Mouse (Mus musculus): ENCODE measurements around the gene Pced1a.

The Pced1a gene

DNA sequence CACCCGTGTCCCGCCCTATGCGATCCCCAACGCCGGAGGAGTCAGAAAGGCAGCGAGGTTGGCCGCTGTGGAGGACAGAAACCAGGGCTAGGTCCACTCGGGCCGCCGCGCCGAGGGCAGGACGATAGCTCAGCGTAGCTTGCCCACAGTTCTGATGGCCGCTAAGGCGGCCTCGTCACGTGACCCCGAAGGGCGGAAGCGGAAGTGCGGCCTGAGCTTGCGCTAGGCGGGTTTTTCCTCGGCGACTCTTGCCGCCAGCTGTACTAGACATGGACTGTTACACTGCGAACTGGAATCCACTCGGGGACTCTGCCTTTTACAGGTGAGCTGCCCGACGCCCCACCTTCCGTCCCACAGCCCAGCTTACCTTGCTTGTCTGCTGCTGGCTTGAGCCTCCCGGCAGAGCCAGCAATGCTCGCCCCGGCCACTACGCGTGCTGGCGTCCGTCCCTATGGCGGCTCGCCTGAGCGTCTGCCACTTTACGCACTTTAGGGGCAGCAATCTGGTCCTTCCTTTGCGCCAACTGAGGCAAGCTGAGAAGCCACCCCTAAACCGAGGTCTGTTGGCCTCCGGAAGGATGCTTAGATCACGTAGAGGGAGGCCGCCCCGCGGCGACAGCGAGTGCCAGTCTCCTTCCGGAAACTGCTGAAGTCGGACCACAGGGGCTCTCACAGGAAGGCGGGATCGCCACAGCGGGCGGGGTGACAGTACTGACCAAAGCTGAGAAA lies at the start of gene Pced1a, which contains the start of gene Vps16:
Pced1a (minus strand) TSS at position 576 of the 728 bp plus-strand sequence.
Vps16 (plus strand) TSS at position 214 of the 728 bp plus-strand sequence.
- in situ Hi-C loops (cut with MboI, MseI), result loop anchor here (5.0 kb wide), 2 partner anchors 132 to 142 kb away; partner anchors contain the start of gene Idh3b (in 1 of the 2)

DNA sequence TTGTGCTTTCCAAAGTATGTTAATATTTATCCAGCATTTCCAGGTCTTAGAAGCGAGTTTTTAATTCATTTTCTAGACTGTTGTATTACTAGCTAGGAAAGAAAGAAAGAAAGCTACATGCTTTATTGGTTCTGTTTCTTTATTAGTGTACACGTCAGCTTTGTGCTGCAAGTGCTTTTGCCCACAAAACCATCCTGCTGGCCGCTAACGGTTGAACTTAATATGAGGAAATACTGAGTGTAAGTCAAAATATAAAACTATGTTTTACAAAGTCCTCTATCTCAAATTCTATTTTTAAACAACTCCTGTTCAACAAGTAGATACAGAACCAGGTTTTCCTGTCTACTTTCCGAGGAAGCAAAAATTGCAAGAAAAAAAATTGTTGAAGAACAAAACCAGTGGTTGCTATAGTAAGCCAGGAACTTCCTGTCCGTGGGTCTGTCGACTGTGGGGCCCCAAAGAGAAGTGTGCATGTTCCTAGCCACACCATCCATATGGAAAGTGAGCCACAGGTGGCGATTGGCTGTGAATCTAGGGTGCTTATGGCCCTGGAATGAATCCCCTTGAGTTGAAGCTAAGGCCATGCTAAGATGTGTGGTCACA lies 48.5 kb upstream of the Pced1a start:
- in situ Hi-C loops (cut with MboI, MseI), result no loop called here

DNA sequence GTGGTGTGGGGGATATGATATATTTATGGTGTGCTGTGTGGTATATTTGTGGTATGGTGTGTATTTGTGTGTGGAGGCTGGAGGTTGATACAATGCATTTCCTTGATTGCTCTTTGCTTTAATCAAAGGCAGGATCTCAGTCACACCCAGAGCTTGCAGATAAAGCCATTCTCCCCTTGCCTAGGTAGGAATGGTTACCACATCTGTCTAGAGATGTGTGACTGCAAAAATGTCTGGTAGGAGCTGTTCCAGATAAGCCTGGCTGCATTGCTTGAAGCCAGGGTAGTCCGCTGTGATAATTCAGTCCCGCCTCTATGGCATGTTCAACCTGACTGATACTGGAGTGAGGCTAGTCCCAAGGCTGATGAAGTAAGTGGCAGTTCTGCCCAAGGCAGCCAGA lies 45.4 kb upstream of the Pced1a start:
- in situ Hi-C loops (cut with MboI, MseI), result no loop called here

DNA sequence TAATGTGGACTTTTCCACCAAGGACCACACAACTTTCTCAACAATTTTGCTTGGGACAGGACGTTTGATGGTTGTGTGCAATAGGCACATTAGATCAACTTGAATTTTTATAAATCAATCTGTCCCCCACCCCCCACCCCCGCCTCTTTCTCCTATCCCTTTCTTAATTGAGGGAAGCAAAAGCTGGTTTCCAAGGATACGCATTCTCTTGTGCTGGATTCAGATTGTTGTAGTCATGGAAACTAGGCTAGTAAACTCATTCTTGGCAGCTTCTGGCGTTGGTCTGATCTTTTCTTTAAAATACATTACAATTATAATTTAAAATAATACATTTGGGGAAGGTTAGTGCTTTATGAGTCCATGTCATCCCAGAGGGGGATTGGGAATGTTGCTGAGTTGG lies 44.9 kb upstream of the Pced1a start:
- in situ Hi-C loops (cut with MboI, MseI), result no loop called here

DNA sequence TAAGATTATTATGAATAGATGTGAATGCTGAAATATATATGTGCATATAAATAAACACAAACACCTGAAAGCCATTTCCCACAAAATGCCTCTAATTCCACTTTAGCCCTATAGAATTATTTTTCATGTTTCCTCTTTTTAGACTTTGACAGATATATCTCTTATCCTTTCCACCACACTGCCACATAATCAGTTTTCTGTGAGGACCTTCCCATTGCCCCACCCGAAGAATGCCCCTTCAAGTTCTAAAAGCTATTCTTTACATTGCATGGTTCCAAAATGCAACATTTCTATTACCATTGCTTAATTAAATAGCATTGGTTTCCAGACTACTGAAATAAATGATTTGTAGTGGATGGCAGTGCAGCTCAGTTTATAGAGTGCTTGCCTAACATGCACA lies 41.9 kb upstream of the Pced1a start:
- in situ Hi-C loops (cut with MboI, MseI), result no loop called here

DNA sequence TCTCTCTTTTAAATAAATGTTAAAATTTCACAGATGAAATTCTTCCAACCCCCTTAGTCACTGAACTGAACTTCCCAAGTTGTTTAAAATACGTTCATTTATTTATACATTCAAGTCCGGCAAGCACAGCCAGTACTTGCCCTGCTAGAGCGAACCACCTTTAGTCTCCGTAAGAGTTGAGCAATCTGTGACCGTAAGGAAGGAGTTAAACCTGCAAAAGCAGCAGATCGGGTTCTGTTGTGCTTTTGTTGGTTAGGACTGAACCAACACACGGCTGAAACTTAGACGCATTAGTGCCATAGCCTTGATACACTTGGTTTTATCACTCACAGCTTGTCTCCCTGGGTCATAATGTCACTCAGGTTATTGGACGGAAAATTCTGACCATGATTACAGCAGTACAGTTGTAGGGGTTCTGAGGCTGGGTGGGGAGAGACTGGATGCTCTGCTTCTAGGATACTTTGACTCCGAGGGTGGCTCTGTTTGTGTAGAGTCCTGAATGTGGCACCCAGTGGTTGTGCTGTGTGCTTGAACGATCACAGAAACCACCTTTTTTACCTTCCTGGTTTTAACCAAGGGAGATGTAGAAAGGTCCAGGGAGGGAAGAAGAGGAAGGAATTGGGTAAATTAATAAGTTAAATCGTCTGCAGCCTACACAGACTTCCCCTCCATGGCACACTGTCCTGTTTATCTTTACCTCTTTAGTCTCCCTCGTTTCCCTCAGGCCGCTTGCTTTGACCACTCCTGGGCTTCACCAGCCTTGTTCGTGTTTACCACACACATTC lies 37.0 kb upstream of the Pced1a start:
- in situ Hi-C loops (cut with MboI, MseI), result no loop called here

DNA sequence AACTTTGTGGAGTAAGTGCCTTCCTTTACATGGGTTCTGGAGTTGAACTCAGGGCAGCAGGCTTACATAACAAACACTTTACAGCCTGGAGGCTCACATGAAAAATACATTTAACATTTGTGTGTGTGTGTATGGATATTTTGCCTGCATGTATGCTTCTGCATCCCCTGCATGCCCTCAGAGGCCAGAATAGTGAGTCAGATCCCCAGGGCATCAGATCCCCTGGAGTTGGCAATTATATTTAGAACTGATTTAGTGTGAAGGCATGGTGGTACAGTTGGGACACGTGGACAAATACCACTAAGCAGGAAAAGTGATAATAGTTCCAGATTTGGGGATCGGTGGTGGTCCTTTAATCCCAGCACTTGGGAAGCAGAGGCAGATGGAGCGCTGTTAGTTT lies 35.1 kb upstream of the Pced1a start:
- in situ Hi-C loops (cut with MboI, MseI), result no loop called here

DNA sequence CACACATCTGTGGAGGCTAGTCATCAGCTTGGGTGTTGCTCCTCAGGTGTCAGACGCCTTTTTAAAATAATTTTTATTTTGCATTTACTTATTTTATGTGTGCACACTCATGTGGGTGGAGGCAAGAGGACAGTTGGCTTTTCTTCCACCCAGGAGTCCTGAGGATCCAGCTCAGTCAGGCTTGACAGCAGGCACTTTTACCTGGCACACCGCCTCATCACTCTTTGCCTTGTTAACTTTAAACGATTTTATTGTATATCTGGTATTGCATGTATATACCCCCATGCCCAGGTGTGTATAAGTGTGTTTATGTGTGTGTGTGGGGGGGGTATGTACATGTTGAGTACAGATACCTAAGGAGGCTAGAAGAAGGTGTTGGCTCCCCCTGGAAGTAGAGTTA lies 33.4 kb upstream of the Pced1a start:
- in situ Hi-C loops (cut with MboI, MseI), result no loop called here

DNA sequence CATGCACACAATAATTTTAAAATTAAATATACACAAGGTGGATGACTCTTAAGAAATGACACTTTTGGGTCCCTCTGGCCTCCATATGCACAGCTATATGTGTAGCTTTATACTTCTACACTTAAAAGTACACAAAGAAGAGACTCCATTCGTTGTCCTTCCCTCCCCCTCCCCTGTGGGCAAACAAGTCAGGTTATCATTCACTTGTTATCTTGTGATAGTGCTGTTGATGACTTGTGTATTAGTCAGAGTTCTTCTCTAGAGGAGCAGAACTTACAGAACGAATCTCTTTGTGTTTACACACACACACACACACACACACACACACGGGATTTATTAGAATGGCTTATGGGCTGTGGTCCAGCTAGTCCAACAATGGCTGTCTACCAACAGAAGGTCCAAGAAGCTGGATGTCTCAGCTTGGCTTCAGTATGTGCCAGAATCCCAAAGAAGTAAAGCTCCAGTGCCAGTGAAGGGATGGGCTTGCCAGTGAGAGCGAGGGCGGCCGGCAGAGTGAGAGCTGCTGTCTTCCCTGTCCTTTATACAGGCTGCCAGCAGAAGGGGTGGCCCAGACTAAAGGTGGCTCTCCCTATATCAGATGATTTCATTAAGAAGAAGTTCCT lies 30.4 kb upstream of the Pced1a start:
- in situ Hi-C loops (cut with MboI, MseI), result loop anchor here in 1 of 2 experiments (5.0 kb wide), 1 partner anchor 77 kb away; no protein-coding TSS in a partner anchor

DNA sequence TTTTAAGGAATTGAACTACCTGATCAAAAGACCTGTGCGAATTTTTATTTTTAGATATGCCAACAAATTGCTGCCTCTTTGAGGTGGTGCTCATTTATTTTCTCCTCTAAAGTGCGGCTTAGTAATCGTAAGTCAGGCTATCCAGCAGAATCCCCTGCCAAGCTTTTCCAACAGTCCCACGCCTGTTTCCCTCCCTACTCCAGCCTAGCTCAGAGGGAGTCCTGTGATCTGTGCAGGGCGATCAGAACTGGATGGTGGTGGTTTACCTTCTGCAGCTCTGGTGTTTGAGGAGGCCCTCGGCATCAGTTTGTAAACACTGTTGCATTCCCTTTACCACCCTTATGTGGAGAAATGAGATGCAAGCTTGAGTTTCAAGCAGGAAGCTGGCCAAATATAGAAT lies 28.9 kb upstream of the Pced1a start:
- in situ Hi-C loops (cut with MboI, MseI), result loop anchor here in 1 of 2 experiments (5.0 kb wide), 1 partner anchor 79 kb away; no protein-coding TSS in a partner anchor

DNA sequence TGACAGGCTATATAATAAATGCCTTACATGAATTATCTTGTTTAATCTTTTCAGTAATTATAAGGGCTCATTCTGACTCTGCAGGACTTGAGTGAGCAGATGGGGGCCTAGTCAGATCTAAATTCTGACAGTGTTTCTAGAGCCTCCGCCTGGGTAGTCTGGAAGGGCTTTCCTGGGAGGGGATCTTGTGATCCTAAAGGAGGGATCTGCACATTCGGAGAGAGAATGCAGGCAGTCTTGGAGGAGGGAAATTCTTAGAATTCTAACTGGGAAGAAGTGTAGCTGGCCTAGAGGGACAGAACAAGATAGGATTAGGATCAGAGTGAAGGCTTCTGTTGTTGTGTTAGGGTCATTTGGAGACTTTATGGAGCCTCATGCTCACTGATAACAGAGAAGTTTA lies 27.8 kb upstream of the Pced1a start:
- in situ Hi-C loops (cut with MboI, MseI), result loop anchor here in 1 of 2 experiments (5.0 kb wide), 1 partner anchor 80 kb away; no protein-coding TSS in a partner anchor

DNA sequence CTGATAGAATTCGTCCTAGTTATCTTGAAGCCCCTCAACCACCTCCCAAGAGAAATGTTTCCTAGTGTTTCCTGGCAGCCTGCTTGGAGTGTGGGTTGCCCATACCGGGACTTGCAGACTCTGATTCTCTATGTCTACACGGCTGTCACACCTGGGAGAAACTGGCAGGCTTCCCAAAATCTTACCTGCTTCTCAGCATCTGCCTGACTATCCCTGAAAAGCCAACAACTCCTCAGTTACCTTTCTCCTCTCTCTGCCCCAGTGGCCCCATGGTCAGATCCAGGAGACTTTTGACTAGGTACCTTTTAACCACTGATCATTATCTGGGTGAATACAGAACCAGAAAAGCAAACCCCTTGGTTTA lies 27.2 kb upstream of the Pced1a start:
- in situ Hi-C loops (cut with MboI, MseI), result loop anchor here in 1 of 2 experiments (5.0 kb wide), 1 partner anchor 81 kb away; no protein-coding TSS in a partner anchor

DNA sequence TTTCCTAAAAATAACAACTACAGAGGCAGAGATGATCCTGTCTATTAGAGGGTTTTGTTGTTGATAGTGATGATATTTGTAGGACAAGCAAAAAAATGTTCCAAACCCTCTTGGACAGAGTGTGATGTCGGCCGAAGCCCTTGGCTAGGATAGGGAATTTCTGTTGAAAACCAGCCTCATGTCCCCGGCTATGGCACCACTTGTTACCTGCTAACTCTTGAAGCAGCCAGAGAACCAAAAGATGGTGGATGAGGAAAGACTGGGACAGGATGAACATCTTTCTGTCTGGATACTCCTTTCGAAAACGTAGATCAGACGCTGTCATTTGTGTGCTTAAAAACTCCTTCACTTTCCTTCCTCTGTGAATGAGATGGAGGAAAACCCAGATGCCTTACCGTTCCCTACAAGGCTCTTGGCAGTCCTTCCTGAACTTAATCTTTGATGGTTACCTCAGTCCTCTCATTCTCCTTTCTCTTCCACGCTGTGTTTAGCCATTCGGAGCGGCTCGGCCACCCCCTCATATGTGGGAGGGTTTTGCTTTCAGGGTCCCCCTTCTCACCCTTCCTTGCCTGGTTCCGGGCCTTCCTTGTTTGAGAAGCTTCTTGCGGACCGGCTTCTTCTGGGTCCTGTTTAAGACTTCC lies 26.7 kb upstream of the Pced1a start:
- in situ Hi-C loops (cut with MboI, MseI), result loop anchor here in 1 of 2 experiments (5.0 kb wide), 1 partner anchor 81 kb away; no protein-coding TSS in a partner anchor

DNA sequence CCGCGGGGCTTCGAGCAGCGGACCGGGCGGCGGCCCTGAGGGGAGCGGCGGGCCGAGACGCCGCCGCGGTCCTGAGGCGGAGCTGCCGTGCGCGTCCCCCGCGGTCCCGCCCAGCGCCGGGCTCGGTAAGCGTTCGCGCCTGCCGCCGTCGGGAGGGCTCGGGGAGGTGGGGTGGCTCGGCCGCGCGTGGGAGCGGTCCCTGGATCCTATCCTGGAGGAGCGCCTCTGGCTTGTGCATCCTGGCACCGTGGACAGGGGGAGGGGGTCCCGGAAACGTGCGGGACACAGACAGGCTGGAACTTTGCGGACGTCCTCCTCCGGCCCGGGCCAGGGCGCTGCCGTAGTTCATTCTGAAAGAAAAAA lies 25.9 kb upstream of the Pced1a start:
- in situ Hi-C loops (cut with MboI, MseI), result loop anchor here in 1 of 2 experiments (5.0 kb wide), 1 partner anchor 82 kb away; no protein-coding TSS in a partner anchor

DNA sequence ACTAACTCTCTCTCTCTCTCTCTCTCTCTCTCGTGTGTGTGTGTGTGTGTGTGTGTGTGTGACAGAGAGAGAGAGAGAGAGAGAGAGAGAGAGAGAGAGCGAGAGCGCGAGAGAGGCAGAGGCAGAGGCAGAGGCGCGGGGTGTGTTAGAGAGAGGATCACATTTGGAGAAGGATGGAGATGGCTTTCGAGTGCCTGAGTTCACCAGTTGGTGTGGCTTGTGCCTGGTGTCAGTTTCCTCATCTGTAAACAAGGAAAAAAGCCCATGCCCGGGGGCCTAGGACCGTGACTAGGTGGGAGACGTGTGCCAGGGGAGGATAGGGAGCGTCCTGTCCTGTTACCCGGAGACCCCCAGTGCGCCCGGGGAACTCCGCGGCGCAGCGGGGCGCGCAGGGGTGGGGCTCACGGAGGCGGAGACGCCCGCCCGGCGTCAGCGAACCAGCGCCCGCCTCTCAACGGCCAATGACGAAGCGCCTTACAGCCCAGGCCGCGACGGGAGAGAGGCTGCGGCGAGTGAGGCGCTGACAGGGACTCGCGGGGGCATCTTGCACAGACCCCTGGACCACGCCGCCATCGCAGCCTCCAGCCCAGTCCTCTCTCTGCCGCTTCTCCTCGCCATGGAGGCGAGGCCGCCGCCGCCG lies 25.4 kb upstream of the Pced1a start, which contains the start of gene Ptpra:
Ptpra (plus strand) TSS at position 485 of the 640 bp plus-strand sequence.
- in situ Hi-C loops (cut with MboI, MseI), result loop anchor here in 1 of 2 experiments (5.0 kb wide), 1 partner anchor 82 kb away; no protein-coding TSS in a partner anchor

DNA sequence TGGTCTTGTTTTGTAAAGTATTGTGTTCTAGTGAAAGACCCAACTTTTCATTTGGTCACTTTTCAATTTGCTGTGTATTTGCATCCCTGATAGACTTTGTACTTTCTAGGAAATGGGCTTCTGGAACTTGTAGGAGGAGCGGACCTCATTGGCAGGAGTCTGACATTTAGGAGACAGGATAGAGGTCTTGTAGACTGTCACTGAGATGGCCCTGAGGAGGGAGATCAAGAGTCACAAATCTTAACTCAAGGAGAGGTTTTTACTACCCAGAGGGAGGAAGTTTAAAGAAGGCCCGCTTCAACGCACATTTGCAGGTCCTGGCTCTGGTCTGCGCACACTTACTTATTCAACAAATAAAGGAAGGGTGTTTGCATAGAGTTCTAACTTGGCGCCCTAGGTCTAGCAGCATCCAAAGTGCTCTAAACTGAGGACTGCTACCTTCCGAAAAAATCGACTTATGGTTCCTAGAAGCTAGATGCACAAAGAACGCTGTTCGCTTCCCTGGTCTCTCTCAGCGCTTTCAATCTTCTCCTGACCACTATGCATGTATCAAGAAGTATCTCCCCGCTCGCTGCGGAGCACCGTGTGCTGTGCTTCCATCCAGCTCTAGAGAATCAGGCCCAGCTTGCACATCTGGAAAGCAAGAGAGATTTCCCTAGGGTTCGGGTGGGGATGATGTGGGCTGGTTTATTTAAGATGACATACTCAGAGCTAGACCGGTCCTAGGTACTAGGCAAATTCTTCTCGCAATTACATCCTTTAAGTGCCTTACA lies 24.7 kb upstream of the Pced1a start:
- in situ Hi-C loops (cut with MboI, MseI), result no loop called here

DNA sequence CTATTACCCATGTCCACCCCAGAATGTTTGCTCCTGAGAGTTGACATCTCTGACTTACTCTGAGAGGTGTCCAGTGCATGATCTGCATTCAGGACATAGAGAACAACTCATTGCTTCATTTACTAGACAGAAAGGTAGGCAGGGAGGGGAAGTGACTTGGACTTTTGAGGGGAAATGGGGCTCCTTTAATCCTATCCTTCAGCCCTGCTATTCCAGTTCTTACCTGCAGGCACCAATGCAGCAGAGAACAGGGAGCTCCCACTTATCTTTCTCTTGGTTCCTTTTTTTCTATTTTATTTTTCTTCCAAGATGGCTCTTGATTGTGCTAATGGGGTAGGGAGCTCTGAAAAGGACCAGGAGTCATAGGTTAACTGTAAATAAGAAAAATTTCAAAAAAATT lies 23.9 kb upstream of the Pced1a start:
- in situ Hi-C loops (cut with MboI, MseI), result no loop called here

DNA sequence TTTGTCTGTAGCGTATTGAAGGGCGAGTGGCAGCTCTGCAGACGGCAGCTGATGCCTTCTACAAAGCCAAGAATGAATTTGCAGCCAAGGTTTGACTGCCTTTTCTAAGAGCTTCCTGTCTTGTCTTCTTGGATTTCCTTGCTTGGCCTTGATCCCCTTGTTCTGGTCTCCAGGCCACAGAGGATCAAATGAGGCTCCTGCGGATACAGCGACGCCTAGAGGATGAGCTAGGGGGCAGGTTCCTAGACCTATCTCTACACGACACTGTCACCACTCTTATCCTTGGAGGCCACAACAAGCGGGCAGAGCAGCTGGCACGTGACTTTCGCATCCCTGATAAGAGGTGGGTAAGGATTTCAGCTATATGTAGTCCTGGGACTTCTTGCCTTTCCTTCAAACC lies 17.7 kb upstream of the Pced1a start:
- in situ Hi-C loops (cut with MboI, MseI), result no loop called here

DNA sequence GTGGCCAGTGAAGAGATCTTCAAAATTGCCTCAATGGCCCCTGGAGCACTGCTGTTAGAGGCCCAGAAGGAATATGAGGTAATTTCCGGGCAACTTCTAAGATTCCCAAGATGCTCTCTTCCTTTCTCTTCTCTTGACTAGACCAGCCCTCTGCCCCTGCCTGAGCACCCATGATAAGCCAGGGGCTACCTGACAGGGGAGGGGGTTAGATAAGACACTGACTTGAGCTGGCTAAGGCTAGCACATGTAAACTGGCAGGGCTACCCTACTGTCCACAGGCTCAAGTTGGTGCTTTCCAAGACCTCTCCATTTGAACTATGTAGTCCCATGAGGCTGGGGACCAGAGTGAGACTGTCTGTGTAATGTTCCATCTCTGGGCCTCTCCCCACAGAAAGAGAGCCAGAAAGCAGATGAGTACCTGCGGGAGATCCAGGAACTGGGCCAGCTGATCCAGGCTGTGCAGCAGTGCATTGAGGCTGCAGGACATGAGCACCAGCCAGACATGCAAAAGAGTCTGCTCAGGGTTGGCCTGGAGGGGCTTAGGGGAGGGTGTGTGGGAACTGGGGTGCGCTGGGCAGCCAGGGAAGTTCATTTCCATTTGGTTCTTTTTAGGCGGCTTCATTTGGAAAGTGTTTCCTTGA lies 15.5 kb upstream of the Pced1a start:
- in situ Hi-C loops (cut with MboI, MseI), result loop anchor here in 1 of 2 experiments (10.0 kb wide), 1 partner anchor 115 kb away; no protein-coding TSS in a partner anchor

Data from T-helper 17 cell (primary cell).